Mouse (Mus musculus) embryonic facial prominence, embryonic 14.5 days (tissue): ENCODE measurements around the gene Rab3il1. TPM values are rescaled to one million over a fixed set of nuclear protein-coding genes. Genes with fewer than 3 reads are reported as not detected.

Source experiments
- ATAC-seq: fragments of 200-750 bp; cut with Nextera tagmentation; 2 replicates; pipeline ENCODE4 v1.8.0; 2017; ENCODE audit warnings: low read depth, moderate number of reproducible peaks, moderate TSS enrichment
- DNase-seq: peaks from one replicate; pipeline ENCODE4 v3.0.0-alpha.2; 2015; ENCODE audit warnings: low spot score
- H3K27ac ChIP-seq: fragments of 300-500 bp; sonication (generic); replicated peaks from 2 replicates; pipeline ENCODE4 v1.5.1; 2014; ENCODE audit warnings: low read depth, mild to moderate bottlenecking, low read length, moderate library complexity
- H3K27me3 ChIP-seq: fragments of 300-500 bp; sonication (generic); replicated peaks from 2 replicates; pipeline ENCODE4 v1.6.1; 2014; ENCODE audit warnings: low read length; ENCODE audit not compliant: control insufficient read depth, insufficient read depth
- H3K36me3 ChIP-seq: fragments of 300-500 bp; sonication (generic); 2 replicates; pipeline ENCODE4 v1.6.1; 2014; ENCODE audit warnings: low read length, mixed read lengths; ENCODE audit not compliant: control insufficient read depth, insufficient read depth
- H3K4me1 ChIP-seq: fragments of 300-500 bp; sonication (generic); 2 replicates; pipeline ENCODE4 v1.6.1; 2014; ENCODE audit warnings: antibody characterized with exemption, low read length; ENCODE audit not compliant: control insufficient read depth, insufficient read depth
- H3K4me2 ChIP-seq: fragments of 300-500 bp; sonication (generic); 2 replicates; pipeline ENCODE4 v1.6.1; 2014; ENCODE audit warnings: low read depth, mild to moderate bottlenecking, low read length, moderate library complexity, mixed read lengths
- H3K4me3 ChIP-seq: fragments of 300-500 bp; sonication (generic); 2 replicates; pipeline ENCODE4 v1.5.1; 2014; ENCODE audit warnings: low read depth, mild to moderate bottlenecking, low read length
- H3K9ac ChIP-seq: fragments of 300-500 bp; sonication (generic); 2 replicates; pipeline ENCODE4 v1.6.1; 2014; ENCODE audit warnings: low read depth, mild to moderate bottlenecking, low read length, moderate library complexity, mixed read lengths
- H3K9me3 ChIP-seq: fragments of 300-500 bp; sonication (generic); 2 replicates; pipeline ENCODE4 v1.6.1; 2016; ENCODE audit warnings: low read length; ENCODE audit not compliant: control insufficient read depth
- WGBS: fragments of 180-500 bp; shearing (Covaris S2); extraction: QIAGEN DNeasy Blood & Tissue Kit; methylation state at CpG from one replicate; pipeline ENCODE4 v1.1.7; 2014; 5-methylcytosine and 5-hydroxymethylcytosine counted together
- polyA plus RNA-seq: library from polyadenylated mRNA; unstranded; fragments of >200 nt; fragmentation: Nextera tagmentation; extraction: Ambion mirVana; gene quantifications from 2 replicates; pipeline ENCODE4 v1.2.1, GENCODE M21; 2014

Gene Rab3il1
- polyA plus RNA-seq, 1 experiment from 2014 or later = 48.1 TPM

DNA sequence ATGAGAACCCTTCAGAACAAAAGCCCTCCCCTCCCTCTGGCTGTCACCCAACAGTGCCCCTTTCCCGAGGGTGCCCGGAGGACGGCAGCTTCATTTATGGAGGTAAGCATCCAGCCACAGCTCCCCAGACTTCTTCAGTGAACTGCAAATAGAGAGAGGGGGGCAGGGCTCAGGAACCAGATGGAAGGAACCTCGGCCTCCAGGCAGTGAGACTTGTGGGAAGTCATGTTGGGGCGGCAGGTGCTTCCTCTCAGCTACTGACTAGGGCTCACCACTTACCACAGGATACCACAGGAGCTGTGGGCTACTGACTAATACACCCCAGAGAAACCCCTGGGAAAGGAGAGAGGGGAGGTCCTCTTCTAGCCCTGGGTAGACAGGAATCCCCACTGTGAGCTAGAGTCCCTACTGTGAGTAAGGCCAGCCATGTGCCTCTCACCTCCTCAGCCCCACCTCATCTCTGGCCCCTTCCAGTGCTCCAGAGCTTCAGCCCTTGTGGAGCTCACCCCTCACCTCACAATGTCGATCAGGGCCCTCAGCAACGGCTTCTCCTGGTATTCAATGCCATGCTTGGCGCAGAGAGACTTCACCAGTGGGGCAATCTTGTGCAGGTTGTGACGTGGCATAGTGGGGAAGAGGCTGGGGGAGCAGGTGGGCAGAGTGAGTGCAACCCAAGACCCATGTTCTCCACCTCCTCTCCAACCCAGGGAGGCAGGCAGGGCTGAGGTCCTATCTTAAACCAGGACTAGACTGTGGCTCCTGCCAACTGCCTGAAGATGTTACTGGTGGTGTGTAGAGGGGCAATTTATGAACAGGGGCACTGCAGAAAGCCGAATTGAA is 62.9 kb downstream of the Rab3il1 start:
- WGBS = 83% methylated on average over 10 of the region's 10 CpGs

DNA sequence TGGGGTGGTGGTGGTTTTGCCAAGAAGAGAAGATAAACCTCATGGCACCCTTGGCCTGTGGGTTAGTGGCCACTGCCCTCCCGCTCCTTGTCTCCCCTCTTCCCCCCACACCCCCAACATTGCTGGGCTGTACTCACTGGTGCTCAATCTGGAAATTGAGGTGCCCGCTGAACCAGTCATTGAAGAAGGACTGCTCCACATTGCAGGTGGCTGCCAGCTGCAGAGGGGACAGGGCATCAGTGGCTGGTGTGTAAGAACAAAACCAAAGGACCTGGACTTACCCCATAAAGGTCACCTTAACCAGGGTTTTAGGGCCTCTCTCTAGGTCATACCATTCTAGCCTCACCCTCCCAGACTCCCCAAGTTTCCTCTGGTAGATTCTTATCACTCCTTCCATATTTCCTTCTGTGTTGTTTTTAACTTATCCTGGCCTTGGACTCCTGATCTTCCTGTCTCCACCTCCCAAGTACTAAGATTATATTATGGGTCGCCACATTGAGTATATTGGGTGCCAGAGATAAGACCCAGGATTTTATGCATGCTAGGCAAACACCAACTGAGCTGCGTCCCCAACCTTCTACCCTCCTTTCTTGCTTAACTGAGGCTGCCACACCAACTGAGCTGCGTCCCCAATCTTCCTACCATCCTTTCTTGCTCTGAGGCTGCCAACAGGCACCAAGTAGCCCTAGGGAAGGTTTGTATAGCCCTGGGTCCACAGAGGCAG is 64.2 kb downstream of the Rab3il1 start:
- Histone ChIP-seq H3K9me3 (no peaks in the 10 kb centered on the region), H3K4me3 (no peak overlapping the region), H3K36me3 (peaks cover 85% of the 10 kb centered on the region), H3K4me1 (no peaks in the 10 kb centered on the region), H3K27me3 (no peaks in the 10 kb centered on the region), H3K4me2 (no peak overlapping the region), H3K27ac (no peak overlapping the region), H3K9ac (no peak overlapping the region)
- 89% methylated on average over 5 of the region's 5 CpGs for WGBS
- ATAC-seq = no peak
- DNase-seq = no peak

More for the DNA sequence above, 62.9 kb downstream of the Rab3il1 start:
- no peak overlapping the region for H3K9ac ChIP-seq
- H3K4me2 ChIP-seq = no peak overlapping the region
- H3K9me3 ChIP-seq = no peaks in the 10 kb centered on the region
- DNase-seq (no peak), ATAC-seq (no peak)
- H3K36me3 ChIP-seq = peaks cover 72% of the 10 kb centered on the region
- H3K4me3 ChIP-seq = no peak overlapping the region
- no peaks in the 10 kb centered on the region for H3K4me1 ChIP-seq
- no peaks in the 10 kb centered on the region for H3K27me3 ChIP-seq
- no peak overlapping the region for H3K27ac ChIP-seq

- DNase-seq (no peak), ATAC-seq (no peak)
- 96% methylated on average over 4 of the region's 4 CpGs for WGBS
- Histone ChIP-seq H3K9me3 (no peaks in the 10 kb centered on the region), H3K27ac (no peak overlapping the region), H3K4me2 (no peak overlapping the region), H3K9ac (no peak overlapping the region), H3K4me3 (no peak overlapping the region), H3K36me3 (peaks cover 90% of the 10 kb centered on the region), H3K4me1 (no peaks in the 10 kb centered on the region), H3K27me3 (no peaks in the 10 kb centered on the region)
These were observed 64.7 kb downstream of the Rab3il1 start for GRCm38 (mm10) chr19:10066189-10066500.

- H3K9ac ChIP-seq = no peak overlapping the region
- WGBS = 97% methylated on average over 3 of the region's 3 CpGs
- peaks cover 93% of the 10 kb centered on the region for H3K36me3 ChIP-seq
- H3K4me2 ChIP-seq = no peak overlapping the region
- H3K27ac ChIP-seq = no peak overlapping the region
- no peak for ATAC-seq
- H3K9me3 ChIP-seq = no peaks in the 10 kb centered on the region
- no peaks in the 10 kb centered on the region for H3K27me3 ChIP-seq
- H3K4me3 ChIP-seq = no peak overlapping the region
- no peaks in the 10 kb centered on the region for H3K4me1 ChIP-seq
- no peak for DNase-seq
These were observed 65.0 kb downstream of the Rab3il1 start for GRCm38 (mm10) chr19:10066502-10066901.

GRCm38 (mm10) chr19:10067701-10068100 is 66.2 kb downstream of the Rab3il1 start:
- WGBS = 82% methylated on average over 7 of the region's 7 CpGs
- H3K4me3 ChIP-seq = no peak overlapping the region
- no peak overlapping the region for H3K27ac ChIP-seq
- no peaks in the 10 kb centered on the region for H3K9me3 ChIP-seq
- ATAC-seq (no peak), DNase-seq (peak; percentile 52)
- no peak overlapping the region for H3K9ac ChIP-seq
- no peak overlapping the region for H3K4me2 ChIP-seq
- no peaks in the 10 kb centered on the region for H3K27me3 ChIP-seq
- H3K4me1 ChIP-seq = no peaks in the 10 kb centered on the region
- H3K36me3 ChIP-seq = peaks cover 95% of the 10 kb centered on the region

GRCm38 (mm10) chr19:10070186-10070980 is 68.9 kb downstream of the Rab3il1 start:
- WGBS = 93% methylated on average over 8 of the region's 8 CpGs
- no peak for DNase-seq
- no peak for ATAC-seq
- no peak overlapping the region for H3K4me3 ChIP-seq
- H3K4me2 ChIP-seq = no peak overlapping the region
- peaks cover 98% of the 10 kb centered on the region for H3K36me3 ChIP-seq
- H3K9me3 ChIP-seq = no peaks in the 10 kb centered on the region
- H3K27me3 ChIP-seq = no peaks in the 10 kb centered on the region
- H3K9ac ChIP-seq = no peak overlapping the region
- no peaks in the 10 kb centered on the region for H3K4me1 ChIP-seq
- H3K27ac ChIP-seq = no peak overlapping the region

DNA sequence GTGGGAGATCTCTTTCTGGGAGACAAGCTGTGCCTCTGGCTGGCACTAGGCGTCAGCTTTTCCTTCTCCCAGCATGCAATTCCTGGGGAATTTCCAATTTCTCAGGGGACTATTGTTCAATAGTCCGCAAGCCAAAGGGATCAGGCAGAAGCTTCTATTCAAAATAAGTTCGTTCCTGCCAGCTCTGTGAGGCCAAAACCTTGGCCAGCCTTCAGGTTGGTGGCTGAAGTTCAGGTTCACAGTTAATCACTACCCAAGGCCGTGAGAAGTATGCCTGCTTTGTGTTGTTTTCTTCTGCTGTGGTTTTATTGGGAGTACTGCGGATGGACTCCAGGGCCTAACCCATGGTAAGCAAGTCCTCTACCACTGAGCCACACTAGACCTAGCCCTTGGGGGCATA is 69.7 kb downstream of the Rab3il1 start:
- no peaks in the 10 kb centered on the region for H3K4me1 ChIP-seq
- H3K9me3 ChIP-seq = no peaks in the 10 kb centered on the region
- no peak for DNase-seq
- H3K4me2 ChIP-seq = no peak overlapping the region
- no peak overlapping the region for H3K9ac ChIP-seq
- peaks cover 98% of the 10 kb centered on the region for H3K36me3 ChIP-seq
- 85% methylated on average over 5 of the region's 5 CpGs for WGBS
- H3K27ac ChIP-seq = no peak overlapping the region
- no peaks in the 10 kb centered on the region for H3K27me3 ChIP-seq
- H3K4me3 ChIP-seq = no peak overlapping the region
- 0 out of 2 replicates have a peak, but pooled peaks have one; percentile 3 for ATAC-seq

DNA sequence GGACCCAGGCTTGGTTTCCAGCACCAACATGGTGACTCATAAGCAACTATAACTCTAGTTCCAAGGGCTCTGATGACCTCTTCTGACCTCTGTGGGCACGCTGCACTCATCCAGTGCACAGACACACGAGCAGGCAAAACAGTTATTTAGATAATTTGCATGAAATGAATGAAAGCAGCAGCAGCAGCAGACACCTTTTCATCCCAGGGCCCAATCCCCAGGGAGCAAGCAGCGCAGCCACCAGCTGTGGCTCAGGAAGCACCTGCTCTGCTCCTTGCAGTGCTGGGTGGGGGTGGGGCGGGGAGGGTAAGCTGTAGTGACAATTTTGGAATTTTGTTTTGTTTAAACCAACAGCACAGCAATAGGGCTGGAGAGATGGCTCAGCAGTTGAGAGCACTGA is 70.4 kb downstream of the Rab3il1 start:
- H3K4me3 ChIP-seq = no peak overlapping the region
- H3K9ac ChIP-seq = no peak overlapping the region
- no peak for DNase-seq
- no peaks in the 10 kb centered on the region for H3K4me1 ChIP-seq
- peak; percentile 38; the same call in 1 of the 2 replicates for ATAC-seq
- WGBS = 70% methylated on average over 4 of the region's 4 CpGs
- no peaks in the 10 kb centered on the region for H3K27me3 ChIP-seq
- H3K27ac ChIP-seq = no peak overlapping the region
- H3K36me3 ChIP-seq = peaks cover 98% of the 10 kb centered on the region
- H3K9me3 ChIP-seq = no peaks in the 10 kb centered on the region
- no peak overlapping the region for H3K4me2 ChIP-seq
